Mouse (Mus musculus): ENCODE results near the gene Glp2r. TPM values are rescaled to one million over a fixed set of nuclear protein-coding genes. Genes with fewer than 3 reads are reported as not detected.

Glp2r gene
- total RNA-seq (2018; cell fraction: chromatin; rRNA removed): under 1 TPM in 3 of 26 experiments, not detected in 23; 0.16 to 0.34 (median 0.29) TPM
- total RNA-seq (2018; cell fraction: cytosol; rRNA removed): not detected
- total RNA-seq (2018; cell fraction: nucleus; rRNA removed): under 1 TPM in 3 of 26 experiments, not detected in 23; 0.36 to 0.42 (median 0.38) TPM
- polyA plus RNA-seq (2018): not detected in 3 replicates

DNA sequence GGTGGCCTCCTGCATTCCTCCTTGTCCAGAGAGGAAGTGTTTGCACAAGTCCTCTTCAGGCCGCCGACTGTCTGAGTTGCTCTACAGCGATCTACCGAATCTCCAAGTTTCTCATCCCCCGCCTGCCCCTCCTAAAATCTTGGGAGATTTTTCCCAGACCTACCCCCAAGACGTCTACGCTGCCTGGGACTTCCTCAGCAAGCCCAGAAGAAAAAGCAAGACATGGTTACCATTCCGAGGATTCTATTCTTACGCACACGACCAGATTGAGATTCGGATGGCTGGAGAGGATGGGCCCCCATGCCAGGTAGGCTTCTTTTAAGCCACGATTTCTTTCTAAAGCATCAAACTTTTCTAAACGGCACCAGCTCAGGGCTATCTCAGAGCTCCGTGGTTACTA is at the start of gene Glp2r:
Gene Glp2r, minus strand, starts transcription at position 101 of the 400 bp plus-strand sequence.
- 85% methylated on average over 14 of the region's 14 CpGs for WGBS (ENCODE audit: missing documents)
- Histone ChIP-seq H3K36me3 (ENCODE audit: inconsistent target) (no peaks in the 10 kb centered on the region), H3K79me2 (ENCODE audit: inconsistent target) (no peaks in the 10 kb centered on the region), H3K4me3 (ENCODE audit: inconsistent target) (no peak within 1 kb of the TSS), H3K27ac (no peak within 1 kb of the TSS)

GRCm38 (mm10) chr11:67820221-67820620 is 49.3 kb upstream of the Glp2r start:
- Histone ChIP-seq H3K4me3 (ENCODE audit: inconsistent target) (no peak overlapping the region), H3K36me3 (ENCODE audit: inconsistent target) (no peaks in the 10 kb centered on the region), H3K27ac (no peak overlapping the region), H3K79me2 (ENCODE audit: inconsistent target) (no peaks in the 10 kb centered on the region)
- WGBS (ENCODE audit: missing documents): 25% methylated on average over 4 of the region's 4 CpGs

GRCm38 (mm10) chr11:67819604-67820003 is 48.7 kb upstream of the Glp2r start:
- Histone ChIP-seq H3K4me3 (ENCODE audit: inconsistent target) (no peak overlapping the region), H3K27ac (no peak overlapping the region), H3K36me3 (ENCODE audit: inconsistent target) (no peaks in the 10 kb centered on the region), H3K79me2 (ENCODE audit: inconsistent target) (no peaks in the 10 kb centered on the region)
- 14% methylated on average over 5 of the region's 5 CpGs for WGBS (ENCODE audit: missing documents)

- Histone ChIP-seq H3K36me3 (ENCODE audit: inconsistent target) (no peaks in the 10 kb centered on the region), H3K4me3 (ENCODE audit: inconsistent target) (no peak overlapping the region)
- WGBS (ENCODE audit: missing documents): 55% methylated on average over 6 of the region's 6 CpGs
These were observed 40.6 kb upstream of the Glp2r start for GRCm38 (mm10) chr11:67811535-67811934.

GRCm38 (mm10) chr11:67808051-67808450 is 37.1 kb upstream of the Glp2r start:
- no peak overlapping the region for H3K4me3 ChIP-seq (ENCODE audit: inconsistent target)
- H3K36me3 ChIP-seq (ENCODE audit: inconsistent target): no peaks in the 10 kb centered on the region
- 78% methylated on average over 5 of the region's 5 CpGs for WGBS (ENCODE audit: missing documents)
- H3K27ac ChIP-seq: no peak overlapping the region
- H3K79me2 ChIP-seq (ENCODE audit: inconsistent target): no peaks in the 10 kb centered on the region

More at GRCm38 (mm10) chr11:67811535-67811934, 40.6 kb upstream of the Glp2r start:
- H3K79me2 ChIP-seq (ENCODE audit: inconsistent target): no peaks in the 10 kb centered on the region
- H3K27ac ChIP-seq: no peak overlapping the region

GRCm38 (mm10) chr11:67806832-67807597 is 36.1 kb upstream of the Glp2r start:
- no peaks in the 10 kb centered on the region for H3K36me3 ChIP-seq (ENCODE audit: inconsistent target)
- no peaks in the 10 kb centered on the region for H3K79me2 ChIP-seq (ENCODE audit: inconsistent target)
- 88% methylated on average over 11 of the region's 11 CpGs for WGBS (ENCODE audit: missing documents)
- no peak overlapping the region for H3K4me3 ChIP-seq (ENCODE audit: inconsistent target)
- H3K27ac ChIP-seq: no peak overlapping the region

DNA sequence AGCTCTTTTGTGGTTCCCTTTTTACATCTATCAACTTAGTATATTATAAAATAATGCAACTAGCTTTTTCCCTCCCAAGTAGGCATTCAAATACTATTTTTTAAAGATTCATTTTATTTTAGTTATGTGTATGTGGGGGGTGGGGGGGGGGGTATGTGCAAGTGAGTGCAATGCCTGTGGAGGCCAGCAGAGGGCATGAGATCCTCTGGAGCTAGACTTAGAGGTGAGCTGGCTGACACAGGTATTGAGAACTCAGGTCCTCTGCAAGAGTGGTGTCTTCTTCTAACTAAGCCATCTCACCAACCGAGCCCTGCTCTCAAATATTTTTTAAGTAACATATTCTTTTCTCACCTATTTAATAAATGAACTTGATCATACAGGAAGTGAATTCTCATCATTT is 34.6 kb upstream of the Glp2r start:
- Histone ChIP-seq H3K4me3 (ENCODE audit: inconsistent target) (no peak overlapping the region), H3K27ac (no peak overlapping the region), H3K79me2 (ENCODE audit: inconsistent target) (no peaks in the 10 kb centered on the region), H3K36me3 (ENCODE audit: inconsistent target) (no peaks in the 10 kb centered on the region)
- 100% methylated on average over 1 of the region's 1 CpGs for WGBS (ENCODE audit: missing documents)

GRCm38 (mm10) chr11:67801169-67801568 is 30.2 kb upstream of the Glp2r start:
- 90% methylated on average over 8 of the region's 8 CpGs for WGBS (ENCODE audit: missing documents)
- Histone ChIP-seq H3K79me2 (ENCODE audit: inconsistent target) (no peaks in the 10 kb centered on the region), H3K4me3 (ENCODE audit: inconsistent target) (no peak overlapping the region), H3K36me3 (ENCODE audit: inconsistent target) (no peaks in the 10 kb centered on the region), H3K27ac (no peak overlapping the region)

GRCm38 (mm10) chr11:67800130-67800723 is 29.3 kb upstream of the Glp2r start:
- no peaks in the 10 kb centered on the region for H3K36me3 ChIP-seq (ENCODE audit: inconsistent target)
- H3K79me2 ChIP-seq (ENCODE audit: inconsistent target): no peaks in the 10 kb centered on the region
- H3K4me3 ChIP-seq (ENCODE audit: inconsistent target): no peak overlapping the region
- H3K27ac ChIP-seq: no peak overlapping the region

- no peaks in the 10 kb centered on the region for H3K79me2 ChIP-seq (ENCODE audit: inconsistent target)
- 84% methylated on average over 7 of the region's 7 CpGs for WGBS (ENCODE audit: missing documents)
- H3K4me3 ChIP-seq (ENCODE audit: inconsistent target): no peak within 1 kb of the TSS
- H3K36me3 ChIP-seq (ENCODE audit: inconsistent target): no peaks in the 10 kb centered on the region
- no peak within 1 kb of the TSS for H3K27ac ChIP-seq
These were observed 27.0 kb upstream of the Glp2r start, which contains the start of gene Dhrs7c for GRCm38 (mm10) chr11:67797931-67798330. Gene Dhrs7c, plus strand, starts transcription at chr11:67798187.

DNA sequence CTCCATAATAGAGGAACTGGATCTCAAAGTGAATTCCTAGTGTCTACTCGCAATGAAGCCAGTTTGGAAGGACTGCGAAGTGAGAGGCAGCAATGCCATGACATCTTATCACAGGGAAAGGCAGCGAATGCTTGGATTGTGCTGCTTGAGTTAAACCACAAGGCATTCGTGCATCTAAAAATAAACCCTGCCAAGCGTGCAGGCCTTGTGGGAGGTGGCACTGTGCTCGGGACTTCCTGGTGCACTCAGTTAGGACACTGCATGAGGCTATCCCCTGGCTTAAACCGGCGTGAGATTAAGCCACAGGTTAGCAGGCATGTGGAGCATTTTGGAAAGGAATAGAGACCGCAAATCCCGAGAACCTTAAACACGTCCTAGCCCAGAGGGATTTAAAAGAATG is 19.2 kb upstream of the Glp2r start:
- no peaks in the 10 kb centered on the region for H3K36me3 ChIP-seq (ENCODE audit: inconsistent target)
- H3K27ac ChIP-seq: no peak overlapping the region
- WGBS (ENCODE audit: missing documents): 18% methylated on average over 9 of the region's 11 CpGs
- H3K79me2 ChIP-seq (ENCODE audit: inconsistent target): no peaks in the 10 kb centered on the region
- H3K4me3 ChIP-seq (ENCODE audit: inconsistent target): no peak overlapping the region

DNA sequence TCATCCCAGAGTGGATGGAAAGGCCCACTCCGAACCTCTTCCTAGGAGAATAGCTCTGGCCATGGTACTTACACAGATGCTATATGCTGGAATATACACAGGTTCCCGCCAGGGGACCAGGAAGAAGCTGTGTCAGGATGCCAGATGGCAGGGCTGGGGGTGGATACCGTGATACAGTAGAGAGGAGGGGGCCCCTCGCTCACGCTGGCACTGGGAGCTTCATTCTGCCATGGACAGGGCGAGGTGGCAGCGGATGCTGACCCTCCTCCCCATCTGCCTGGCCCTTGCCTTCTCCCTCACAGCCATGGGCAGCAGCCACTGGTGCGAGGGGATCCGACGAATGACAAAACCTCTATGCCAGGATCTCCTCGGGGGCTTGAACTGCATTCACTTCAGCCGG is 3.4 kb upstream of the Glp2r start, which contains the start of gene Gsg1l2:
Gene Gsg1l2, plus strand, starts transcription at position 230 of the 400 bp plus-strand sequence.
- H3K79me2 ChIP-seq (ENCODE audit: inconsistent target): no peaks in the 10 kb centered on the region
- WGBS (ENCODE audit: missing documents): 90% methylated on average over 12 of the region's 12 CpGs
- H3K4me3 ChIP-seq (ENCODE audit: inconsistent target): no peak within 1 kb of the TSS
- H3K27ac ChIP-seq: no peak within 1 kb of the TSS
- H3K36me3 ChIP-seq (ENCODE audit: inconsistent target): no peaks in the 10 kb centered on the region

- 6% methylated on average over 8 of the region's 8 CpGs for WGBS (ENCODE audit: missing documents)
- Histone ChIP-seq H3K36me3 (ENCODE audit: inconsistent target) (no peaks in the 10 kb centered on the region), H3K4me3 (ENCODE audit: inconsistent target) (no peak overlapping the region), H3K79me2 (ENCODE audit: inconsistent target) (no peaks in the 10 kb centered on the region), H3K27ac (no peak overlapping the region)
These were observed 1.6 kb upstream of the Glp2r start for GRCm38 (mm10) chr11:67772577-67772976.

DNA sequence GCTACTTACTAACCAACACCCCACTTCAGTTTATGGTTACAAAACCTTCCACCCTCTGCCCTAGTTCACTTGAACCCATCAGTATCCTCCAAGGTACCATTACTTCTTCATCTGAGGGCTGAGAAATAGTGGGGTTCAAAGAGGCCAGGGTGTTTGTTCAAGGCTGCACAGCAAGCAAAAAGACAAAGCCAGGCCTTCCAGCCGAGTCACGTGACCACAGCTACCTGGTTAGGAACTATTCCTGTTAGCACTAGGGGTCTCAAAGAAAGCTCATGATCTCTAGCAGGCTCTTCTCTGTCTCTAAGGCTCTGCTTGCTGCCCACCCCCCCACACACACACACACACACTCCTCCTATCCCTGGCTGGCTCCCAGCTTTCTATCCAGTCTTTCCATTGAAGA is 738 bp upstream of the Glp2r start:
- no peak overlapping the region for H3K27ac ChIP-seq
- H3K36me3 ChIP-seq (ENCODE audit: inconsistent target): no peaks in the 10 kb centered on the region
- WGBS (ENCODE audit: missing documents): 89% methylated on average over 2 of the region's 2 CpGs
- no peaks in the 10 kb centered on the region for H3K79me2 ChIP-seq (ENCODE audit: inconsistent target)
- H3K4me3 ChIP-seq (ENCODE audit: inconsistent target): no peak overlapping the region

All from macrophage (primary cell).